Mouse (Mus musculus): ENCODE results near the gene Mars2.

DNA sequence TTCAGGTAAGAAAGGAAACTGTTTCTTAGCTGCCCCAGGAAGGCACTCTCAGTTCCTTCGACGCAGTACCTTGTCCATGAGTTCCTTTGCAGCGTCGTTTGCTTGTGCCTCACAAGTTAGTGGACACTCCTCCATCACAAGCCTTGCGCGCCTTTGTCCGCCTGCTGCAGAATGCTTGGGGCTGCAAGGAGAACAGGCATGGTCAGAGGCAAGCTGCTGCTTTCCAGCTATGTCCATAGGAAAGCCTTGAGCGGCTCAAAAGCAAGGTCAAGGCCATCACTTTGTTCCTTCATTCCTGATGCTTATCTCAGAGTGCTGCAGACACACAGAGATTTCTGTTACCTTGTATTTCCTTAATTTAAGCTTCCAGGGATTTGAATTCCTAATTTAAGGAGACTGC, 25.9 kb upstream of the Mars2 start:
- TF ChIP-seq CTCF (IDR thresholded peaks at IDR 0.05; ENCODE audit: extremely low read depth, insufficient read depth, insufficient read length, insufficient replicate concordance) (no peak), POLR2A (IDR thresholded peaks at IDR 0.05; ENCODE audit: low read depth, low read length) (no peak)
